Mouse (Mus musculus) olfactory bulb, adult 2 months (tissue): Measurements from ENCODE around the gene Adamts18.

Experiments used
- CTCF ChIP-seq: fragments of 200-500 bp; IDR thresholded peaks from 2 replicates; pipeline ENCODE4 v1.5.1; 2012; ENCODE audit warnings: low read depth, mild to moderate bottlenecking, low read length, moderate library complexity; ENCODE audit not compliant: insufficient read depth
- POLR2A ChIP-seq: fragments of 200-500 bp; IDR thresholded peaks from 2 replicates; pipeline ENCODE4 v1.6.1; 2012; ENCODE audit warnings: mild to moderate bottlenecking, low read depth, low read length, moderate library complexity; ENCODE audit not compliant: insufficient read depth

- TF ChIP-seq POLR2A, result no peak
- no peak for TF ChIP-seq CTCF
Measured at GRCm38 (mm10) chr8:113891376-113891775, 42.8 kb upstream of the Adamts18 start.
